Mouse (Mus musculus) testis, postnatal 10 days (tissue): Measurements from ENCODE around the gene 2210010C04Rik.

ENCODE experiments used
- DNase-seq: peaks from one replicate; pipeline ENCODE4 v3.0.0; 2021; ENCODE audit warnings: low spot score

2210010C04Rik gene

GRCm38 (mm10) chr6:41035409-41035808, at the start of gene 2210010C04Rik:
Gene 2210010C04Rik, minus strand, starts transcription at chr6:41035509.
- no peak for DNase-seq

- no peak for DNase-seq
Observed at GRCm38 (mm10) chr6:41080121-41080520, 44.8 kb upstream of the 2210010C04Rik start.

GRCm38 (mm10) chr6:41078539-41079303, 43.4 kb upstream of the 2210010C04Rik start:
- no peak for DNase-seq

- DNase-seq, result no peak
Observed at GRCm38 (mm10) chr6:41075753-41076152, 40.4 kb upstream of the 2210010C04Rik start.

- no peak for DNase-seq
Observed at GRCm38 (mm10) chr6:41063332-41063731, 28.0 kb upstream of the 2210010C04Rik start.

GRCm38 (mm10) chr6:41062746-41063145, 27.4 kb upstream of the 2210010C04Rik start:
- no peak for DNase-seq

- no peak for DNase-seq
Observed at GRCm38 (mm10) chr6:41062081-41062480, 26.8 kb upstream of the 2210010C04Rik start.

- no peak for DNase-seq
Observed at GRCm38 (mm10) chr6:41061085-41061484, 25.8 kb upstream of the 2210010C04Rik start.

- DNase-seq, result no peak
Observed at GRCm38 (mm10) chr6:41057653-41058052, 22.3 kb upstream of the 2210010C04Rik start.

- DNase-seq, result peak; percentile 55
Observed at GRCm38 (mm10) chr6:41055581-41055980, 20.3 kb upstream of the 2210010C04Rik start.

- no peak for DNase-seq
Observed at GRCm38 (mm10) chr6:41054379-41054778, 19.1 kb upstream of the 2210010C04Rik start.

GRCm38 (mm10) chr6:41051824-41052223, 16.5 kb upstream of the 2210010C04Rik start:
- DNase-seq, result no peak

GRCm38 (mm10) chr6:41048602-41049001, 13.3 kb upstream of the 2210010C04Rik start:
- DNase-seq, result no peak

- DNase-seq, result no peak
Observed at GRCm38 (mm10) chr6:41047961-41048360, 12.7 kb upstream of the 2210010C04Rik start.

- DNase-seq, result no peak
Observed at GRCm38 (mm10) chr6:41047202-41047601, 11.9 kb upstream of the 2210010C04Rik start.

- DNase-seq, result no peak
Observed at GRCm38 (mm10) chr6:41046553-41046952, 11.2 kb upstream of the 2210010C04Rik start.

- DNase-seq, result no peak
Observed at GRCm38 (mm10) chr6:41044753-41045152, 9.4 kb upstream of the 2210010C04Rik start.

- no peak for DNase-seq
Observed at GRCm38 (mm10) chr6:41044314-41044713, 9.0 kb upstream of the 2210010C04Rik start.

GRCm38 (mm10) chr6:41032802-41033201, 2.5 kb downstream of the 2210010C04Rik start:
- DNase-seq, result no peak

- DNase-seq, result no peak
Observed at GRCm38 (mm10) chr6:41032231-41032630, 3.1 kb downstream of the 2210010C04Rik start.

GRCm38 (mm10) chr6:41030821-41031220, 4.5 kb downstream of the 2210010C04Rik start:
- no peak for DNase-seq

- peak; percentile 39 for DNase-seq
Observed at GRCm38 (mm10) chr6:41027053-41027452, 8.3 kb downstream of the 2210010C04Rik start.

- DNase-seq, result no peak
Observed at GRCm38 (mm10) chr6:41025873-41026650, 9.2 kb downstream of the 2210010C04Rik start.
